Mouse (Mus musculus) embryonic facial prominence, embryonic 13.5 days (tissue): ENCODE data around the gene Dazap1. TPM values are rescaled to one million over a fixed set of nuclear protein-coding genes. Genes with fewer than 3 reads are reported as not detected.

Source experiments
- ATAC-seq: fragments of 200-750 bp; cut with Nextera tagmentation; 2 replicates; pipeline ENCODE4 v1.8.0; 2017; ENCODE audit warnings: low read depth; ENCODE audit not compliant: insufficient number of reproducible peaks, insufficient read depth, low FRiP score, low TSS enrichment
- H3K27ac ChIP-seq: fragments of 300-500 bp; sonication (generic); 2 replicates; pipeline ENCODE4 v1.5.1; 2015; ENCODE audit warnings: moderate library complexity, mild to moderate bottlenecking, inconsistent platforms
- H3K27me3 ChIP-seq: fragments of 300-500 bp; sonication (generic); 2 replicates; pipeline ENCODE4 v1.6.1; 2015; ENCODE audit warnings: mild to moderate bottlenecking, inconsistent platforms
- H3K36me3 ChIP-seq: fragments of 300-500 bp; sonication (generic); 2 replicates; pipeline ENCODE4 v1.6.1; 2015; ENCODE audit warnings: mild to moderate bottlenecking, inconsistent platforms
- H3K4me1 ChIP-seq: fragments of 300-500 bp; sonication (generic); 2 replicates; pipeline ENCODE4 v1.6.1; 2015; ENCODE audit warnings: inconsistent platforms
- H3K4me2 ChIP-seq: fragments of 300-500 bp; sonication (generic); 2 replicates; pipeline ENCODE4 v1.6.1; 2015; ENCODE audit warnings: moderate library complexity, mild to moderate bottlenecking, inconsistent platforms
- H3K4me3 ChIP-seq: fragments of 300-500 bp; sonication (generic); 2 replicates; pipeline ENCODE4 v1.5.1; 2015; ENCODE audit warnings: mild to moderate bottlenecking, inconsistent platforms
- H3K9ac ChIP-seq: fragments of 300-500 bp; sonication (generic); 2 replicates; pipeline ENCODE4 v1.6.1; 2015; ENCODE audit warnings: mild to moderate bottlenecking, inconsistent platforms
- H3K9me3 ChIP-seq: fragments of 300-500 bp; sonication (generic); 2 replicates; pipeline ENCODE4 v1.6.1; 2016; ENCODE audit warnings: inconsistent platforms
- WGBS: fragments of 180-500 bp; shearing (Covaris S2); methylation state at CpG from one replicate; pipeline ENCODE4 v1.1.7; 2015; ENCODE audit warnings: mixed read lengths; 5-methylcytosine and 5-hydroxymethylcytosine counted together
- polyA plus RNA-seq: library from polyadenylated mRNA; unstranded; fragments of >200 nt; fragmentation: Nextera tagmentation; extraction: Ambion mirVana; gene quantifications from 2 replicates; pipeline ENCODE4 v1.2.1, GENCODE M21; 2015

The Dazap1 gene
- polyA plus RNA-seq, 1 experiment from 2014 or later = 66.0 TPM

DNA sequence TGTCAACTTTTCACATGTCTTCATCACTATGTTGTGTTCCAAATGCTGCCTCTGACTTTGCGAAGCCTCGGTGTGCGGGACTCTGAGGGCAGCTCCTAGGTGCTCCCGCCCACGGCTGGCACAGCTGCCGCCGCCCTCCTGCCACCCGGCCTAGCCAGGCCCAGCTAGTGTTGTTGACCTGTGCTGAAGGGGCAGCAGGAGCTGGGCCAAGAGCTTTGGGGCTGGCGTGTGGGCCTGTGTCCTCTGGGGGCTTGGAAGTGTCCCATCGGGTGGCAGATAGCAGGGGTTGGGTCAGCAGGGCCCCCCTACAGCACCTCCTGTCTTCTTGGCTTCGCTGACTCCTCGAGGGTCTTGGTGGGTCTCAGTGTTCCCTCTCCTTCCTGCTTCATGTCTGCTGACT is 18.0 kb downstream of the Dazap1 start:
- Histone ChIP-seq H3K4me1 (peaks cover 5% of the 10 kb centered on the region; the same call in 1 of the 2 replicates), H3K9ac (no peak overlapping the region), H3K27me3 (no peaks in the 10 kb centered on the region), H3K4me3 (no peak overlapping the region), H3K4me2 (no peak overlapping the region), H3K27ac (no peak overlapping the region), H3K9me3 (no peaks in the 10 kb centered on the region), H3K36me3 (peaks cover 96% of the 10 kb centered on the region)
- WGBS = 95% methylated on average over 12 of the region's 12 CpGs
- ATAC-seq = no peak

DNA sequence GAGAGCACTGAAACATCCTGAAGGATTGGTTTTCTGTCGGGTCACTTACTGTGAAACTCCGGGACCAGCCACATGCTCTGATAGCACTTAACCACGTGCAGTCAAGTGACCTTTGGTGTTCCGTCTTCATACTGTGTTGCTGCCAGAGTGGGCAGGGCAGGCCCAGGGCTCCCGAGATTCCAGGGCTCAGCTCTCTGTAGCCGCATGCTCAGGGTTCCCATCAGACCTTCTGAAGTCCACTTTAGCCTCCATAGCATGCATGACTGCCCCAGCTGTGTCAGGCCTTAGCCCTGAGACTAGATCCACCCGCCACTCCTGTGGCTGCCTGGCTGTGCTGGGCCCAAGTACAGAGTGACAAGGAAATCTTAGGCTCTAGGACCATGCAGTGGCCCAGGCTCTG is 20.0 kb downstream of the Dazap1 start:
- H3K4me1 ChIP-seq = peaks cover 5% of the 10 kb centered on the region; the same call in 1 of the 2 replicates
- H3K4me2 ChIP-seq = no peak overlapping the region
- no peaks in the 10 kb centered on the region for H3K27me3 ChIP-seq
- peaks cover 96% of the 10 kb centered on the region for H3K36me3 ChIP-seq
- H3K4me3 ChIP-seq = no peak overlapping the region
- no peak overlapping the region for H3K27ac ChIP-seq
- 0 out of 2 replicates have a peak overlapping the region, but pooled peaks have one; percentile 33 for H3K9ac ChIP-seq
- no peaks in the 10 kb centered on the region for H3K9me3 ChIP-seq
- WGBS = 85% methylated on average over 7 of the region's 7 CpGs
- no peak for ATAC-seq

DNA sequence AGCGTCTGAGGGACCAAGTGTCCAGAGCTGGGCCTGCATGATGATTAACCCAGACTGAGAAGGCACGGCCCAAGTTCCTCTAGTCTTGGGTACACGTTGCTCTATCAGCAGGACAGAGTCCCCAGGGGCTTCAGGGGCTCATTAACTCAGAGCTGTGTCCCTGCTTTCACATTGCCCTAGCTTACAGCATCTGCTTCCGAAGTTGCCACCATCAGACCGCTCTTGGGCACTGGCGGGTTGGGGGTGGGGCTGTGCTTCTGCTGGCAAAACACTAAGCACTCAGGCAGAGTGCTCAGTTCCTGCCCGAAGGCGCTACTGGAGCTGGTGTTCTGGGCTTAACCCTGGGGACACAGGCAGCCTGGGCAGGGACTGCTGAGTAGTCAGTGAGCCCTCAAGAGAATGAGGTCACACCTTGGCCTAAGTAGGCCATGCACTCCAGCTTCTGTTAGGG is 20.7 kb downstream of the Dazap1 start:
- Histone ChIP-seq H3K9ac (0 out of 2 replicates have a peak overlapping the region, but pooled peaks have one; percentile 33), H3K4me2 (no peak overlapping the region), H3K36me3 (peaks cover 97% of the 10 kb centered on the region), H3K27ac (no peak overlapping the region), H3K4me3 (no peak overlapping the region), H3K9me3 (no peaks in the 10 kb centered on the region), H3K4me1 (peaks cover 5% of the 10 kb centered on the region; the same call in 1 of the 2 replicates), H3K27me3 (no peaks in the 10 kb centered on the region)
- ATAC-seq = no peak
- whole genome bisulfite sequencing = 74% methylated on average over 8 of the region's 8 CpGs

DNA sequence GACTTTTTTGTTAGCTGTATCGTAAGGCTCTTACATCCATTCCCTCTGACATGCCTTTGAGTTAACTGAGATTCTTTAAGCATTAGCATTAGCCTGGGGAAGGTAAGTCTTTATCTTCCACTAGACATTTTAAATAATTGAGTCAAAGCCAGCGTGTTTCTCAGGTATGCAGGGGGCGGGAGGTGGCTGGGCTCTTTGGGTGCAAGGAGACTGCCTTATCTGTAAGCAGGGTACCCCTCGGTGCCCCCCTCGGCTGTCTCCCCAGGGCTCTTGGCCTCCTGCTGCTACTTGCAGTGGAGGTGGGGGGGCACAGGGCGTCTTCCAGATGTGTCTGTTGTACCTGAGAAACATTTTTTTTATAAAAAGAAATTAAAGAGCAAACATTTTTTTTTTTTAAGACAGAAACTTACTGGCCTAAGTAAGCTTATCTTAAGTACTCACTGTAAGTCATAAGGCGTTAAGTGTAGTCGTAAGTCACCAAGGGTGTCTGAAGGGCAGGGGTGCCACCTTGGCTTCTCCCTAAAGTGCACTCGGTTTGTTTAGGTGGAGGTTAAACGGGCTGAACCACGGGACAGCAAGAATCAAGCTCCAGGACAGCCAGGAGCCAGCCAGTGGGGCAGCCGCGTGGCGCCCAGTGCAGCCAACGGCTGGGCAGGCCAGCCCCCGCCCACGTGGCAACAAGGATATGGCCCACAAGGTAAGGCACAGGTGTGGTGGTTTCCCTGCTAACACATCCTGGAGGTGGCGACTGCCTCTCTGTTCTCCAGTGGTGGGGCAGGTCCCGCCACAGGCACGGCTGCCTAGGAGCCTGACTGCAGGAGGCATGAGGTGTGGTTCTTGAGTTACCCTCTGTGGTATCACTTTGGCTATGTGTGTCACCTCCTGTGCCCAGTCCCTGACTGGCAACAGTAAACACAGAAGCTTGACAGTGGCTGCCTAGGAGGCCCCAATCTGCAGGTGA is 21.5 kb downstream of the Dazap1 start:
- peaks cover 97% of the 10 kb centered on the region for H3K36me3 ChIP-seq
- H3K4me1 ChIP-seq = peaks cover 5% of the 10 kb centered on the region; the same call in 1 of the 2 replicates
- H3K4me2 ChIP-seq = no peak overlapping the region
- no peaks in the 10 kb centered on the region for H3K9me3 ChIP-seq
- WGBS = 86% methylated on average over 20 of the region's 20 CpGs
- no peaks in the 10 kb centered on the region for H3K27me3 ChIP-seq
- H3K4me3 ChIP-seq = no peak overlapping the region
- no peak overlapping the region for H3K27ac ChIP-seq
- ATAC-seq = no peak
- H3K9ac ChIP-seq = no peak overlapping the region

DNA sequence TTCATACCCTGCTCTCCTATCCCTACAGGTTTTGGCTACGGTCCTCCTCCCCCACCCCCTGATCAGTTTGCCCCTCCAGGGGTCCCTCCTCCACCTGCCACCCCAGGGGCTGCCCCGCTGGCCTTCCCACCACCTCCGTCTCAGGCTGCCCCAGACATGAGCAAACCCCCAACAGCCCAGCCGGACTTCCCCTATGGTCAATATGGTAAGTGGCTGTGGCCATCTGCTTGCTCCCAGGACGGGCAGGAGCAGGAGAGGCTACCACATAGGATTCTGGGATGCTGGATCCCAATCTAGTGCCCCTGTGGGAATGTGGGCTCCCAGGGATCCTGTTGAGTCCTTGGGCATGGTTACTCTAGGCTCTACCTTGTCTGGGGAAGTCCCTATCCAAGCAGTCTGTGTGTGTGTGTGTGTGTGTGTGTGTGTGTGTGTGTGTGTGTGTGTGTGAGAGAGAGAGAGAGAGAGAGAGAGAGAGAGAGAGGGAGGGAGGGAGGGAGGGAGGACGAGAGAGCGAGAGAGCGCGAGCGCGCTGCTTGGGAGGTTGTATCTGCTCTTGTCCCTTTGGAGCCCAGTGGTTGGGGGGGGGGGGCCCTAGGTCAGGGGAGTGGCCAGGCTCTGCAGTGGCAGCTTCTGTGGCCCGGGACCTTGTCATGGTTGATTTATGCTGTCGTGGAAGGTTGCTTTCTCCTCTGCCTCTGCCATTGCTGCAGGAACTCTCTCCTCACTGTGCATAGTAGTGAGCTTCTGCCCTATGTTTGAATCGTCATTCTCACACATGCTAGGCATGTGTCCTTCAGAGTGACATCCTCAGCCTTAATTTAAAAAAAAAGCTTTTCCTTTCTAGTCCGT is 24.2 kb downstream of the Dazap1 start:
- Histone ChIP-seq H3K4me1 (peaks cover 5% of the 10 kb centered on the region; the same call in 1 of the 2 replicates), H3K36me3 (peaks cover 86% of the 10 kb centered on the region), H3K4me3 (no peak overlapping the region), H3K9ac (no peak overlapping the region), H3K9me3 (no peaks in the 10 kb centered on the region), H3K27ac (no peak overlapping the region), H3K4me2 (no peak overlapping the region), H3K27me3 (no peaks in the 10 kb centered on the region)
- no peak for ATAC-seq
- WGBS = 85% methylated on average over 15 of the region's 15 CpGs

DNA sequence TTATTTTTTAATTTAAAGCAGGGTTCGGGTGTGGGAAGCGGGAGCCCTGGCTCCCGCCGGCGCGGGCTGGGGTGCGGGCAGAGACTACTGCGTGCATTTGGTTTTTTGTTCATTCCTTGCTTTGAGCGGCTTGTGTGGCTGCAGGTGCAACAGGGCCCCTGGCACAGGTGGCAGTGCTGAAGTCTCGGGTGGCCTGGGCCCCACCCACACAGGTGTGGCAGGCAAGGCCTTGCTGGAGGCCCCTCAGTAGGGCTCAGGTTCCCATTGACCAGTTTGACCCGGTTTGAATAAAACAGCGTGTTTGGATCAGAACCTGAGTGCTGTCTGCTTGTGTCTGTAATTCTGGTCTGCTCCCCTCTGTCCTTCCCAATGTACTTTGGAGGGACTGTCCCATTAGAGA is 26.8 kb downstream of the Dazap1 start:
- H3K4me1 ChIP-seq = peaks cover 5% of the 10 kb centered on the region
- no peaks in the 10 kb centered on the region for H3K9me3 ChIP-seq
- H3K9ac ChIP-seq = no peak overlapping the region
- no peak overlapping the region for H3K4me3 ChIP-seq
- peaks cover 60% of the 10 kb centered on the region for H3K36me3 ChIP-seq
- no peak overlapping the region for H3K27ac ChIP-seq
- no peaks in the 10 kb centered on the region for H3K27me3 ChIP-seq
- ATAC-seq = no peak
- no peak overlapping the region for H3K4me2 ChIP-seq
- 89% methylated on average over 12 of the region's 12 CpGs for WGBS

DNA sequence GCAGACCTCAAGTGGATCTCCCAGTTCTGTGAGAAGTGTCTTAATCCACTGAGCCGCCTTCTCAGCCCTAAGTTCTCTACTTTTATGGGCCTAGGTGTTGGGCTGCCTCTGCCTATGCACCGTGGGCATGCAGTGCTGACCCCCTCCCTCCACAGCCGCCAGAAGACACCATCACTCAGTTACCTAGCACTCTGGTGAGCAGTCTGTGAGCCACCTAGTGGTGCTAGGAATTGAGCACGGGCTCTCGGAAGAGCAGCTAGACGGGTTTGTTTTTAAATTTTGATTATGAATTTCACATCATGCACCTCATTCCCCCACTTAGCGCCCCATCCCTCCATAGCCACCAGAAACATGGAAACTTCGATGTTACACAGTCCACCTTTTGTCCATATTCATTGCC is 27.4 kb downstream of the Dazap1 start:
- 71% methylated on average over 8 of the region's 8 CpGs for WGBS
- Histone ChIP-seq H3K4me2 (no peak overlapping the region), H3K27me3 (no peaks in the 10 kb centered on the region), H3K4me3 (no peak overlapping the region), H3K36me3 (peaks cover 59% of the 10 kb centered on the region), H3K27ac (no peak overlapping the region), H3K9ac (no peak overlapping the region), H3K4me1 (peaks cover 11% of the 10 kb centered on the region), H3K9me3 (no peaks in the 10 kb centered on the region)
- no peak for ATAC-seq

DNA sequence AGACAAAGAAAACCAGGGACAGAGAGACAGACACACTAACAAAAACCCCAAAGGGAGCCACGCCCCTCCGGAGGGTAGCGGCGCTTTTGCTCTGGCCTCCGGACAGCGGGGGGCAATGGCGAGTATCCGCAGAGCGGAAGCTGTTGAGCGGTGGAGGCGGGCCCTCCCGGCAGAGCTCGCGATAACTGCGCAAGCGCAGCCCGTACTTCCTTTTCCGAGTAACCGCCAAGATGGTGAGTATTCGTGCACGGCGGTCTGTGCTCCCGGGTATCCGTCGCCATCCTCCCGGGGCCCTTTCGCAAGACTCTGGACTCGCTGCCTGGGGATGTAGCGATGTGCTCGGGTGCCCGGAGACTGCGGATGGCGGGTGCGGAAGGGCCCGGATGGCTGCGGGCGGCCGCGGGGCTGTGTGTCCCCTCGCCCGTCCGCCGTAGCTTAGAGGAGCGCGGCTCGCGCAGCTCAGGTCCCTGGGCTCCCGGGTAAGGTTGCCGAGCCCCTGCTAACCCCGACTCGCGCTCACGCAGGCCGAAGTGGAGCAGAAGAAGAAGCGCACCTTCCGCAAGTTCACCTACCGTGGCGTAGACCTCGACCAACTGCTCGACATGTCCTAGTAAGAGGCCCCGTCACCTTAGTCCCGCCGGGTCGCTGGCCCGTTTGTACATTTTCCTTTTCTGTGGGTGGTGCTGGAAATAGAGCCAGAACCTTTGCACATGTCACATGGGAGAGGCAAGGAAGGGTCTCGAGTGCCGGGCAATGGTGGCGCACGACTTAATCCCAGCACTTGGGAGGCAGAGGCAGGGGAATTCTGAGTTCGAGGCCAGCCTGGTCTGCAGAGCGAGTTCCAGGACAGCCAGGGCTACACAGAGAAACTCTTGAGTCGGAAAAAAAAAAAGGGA is 31.2 kb downstream of the Dazap1 start, which contains the start of gene Rps15:
Rps15 (plus strand) TSS at position 203 of the 896 bp plus-strand sequence.
- under 1% methylated on average over 72 of the region's 72 CpGs for WGBS
- Histone ChIP-seq H3K27me3 (peaks cover 9% of the 10 kb centered on the region), H3K4me1 (peaks cover 38% of the 10 kb centered on the region), H3K27ac (peak within 1 kb of the TSS; percentile 95), H3K9ac (peak within 1 kb of the TSS; percentile 99), H3K36me3 (peaks cover 36% of the 10 kb centered on the region), H3K9me3 (no peaks in the 10 kb centered on the region), H3K4me3 (peak within 1 kb of the TSS; percentile 81), H3K4me2 (peak within 1 kb of the TSS; percentile 92)
- peak; percentile 81 for ATAC-seq

DNA sequence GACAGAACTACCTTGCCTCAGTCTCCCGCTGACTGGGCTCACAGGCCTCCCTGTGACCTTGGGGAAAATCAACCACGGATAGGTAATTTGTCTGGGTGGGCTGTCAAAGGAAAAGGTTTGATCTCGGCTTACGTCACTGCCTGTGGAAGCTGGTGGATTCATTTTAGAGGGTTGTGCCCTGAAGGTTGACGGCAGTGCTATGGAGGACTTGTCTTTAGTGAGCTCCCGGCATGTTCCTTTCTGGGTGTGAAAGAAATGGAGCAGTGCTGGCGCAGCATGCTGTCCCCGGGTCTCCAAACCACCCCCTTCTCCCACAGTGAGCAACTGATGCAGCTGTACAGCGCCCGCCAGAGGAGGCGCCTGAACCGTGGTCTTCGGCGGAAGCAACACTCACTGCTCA is 32.0 kb downstream of the Dazap1 start:
- no peak for ATAC-seq

DNA sequence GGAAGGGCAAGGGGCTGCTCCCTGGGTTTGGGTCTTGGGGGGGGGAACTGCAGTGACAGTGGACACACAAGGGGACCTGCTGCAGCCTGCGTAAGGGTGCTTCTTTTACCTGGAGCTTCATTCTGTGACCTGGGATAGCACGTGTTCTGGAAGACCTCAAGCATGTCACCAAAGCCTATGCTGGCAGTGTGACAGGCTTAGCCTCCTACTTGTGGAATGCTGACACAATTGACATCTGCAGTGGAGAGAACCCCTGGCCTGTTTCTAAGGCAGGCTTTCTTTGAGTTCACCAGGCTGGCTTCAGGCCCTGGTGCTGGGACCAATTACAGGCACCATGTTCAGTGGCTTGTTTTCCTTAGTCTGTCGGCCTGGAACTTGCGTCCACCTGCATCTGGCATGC is 33.0 kb downstream of the Dazap1 start:
- peaks cover 44% of the 10 kb centered on the region for H3K4me1 ChIP-seq
- peak overlapping the region; percentile 99; the same call in 1 of the 2 replicates for H3K9ac ChIP-seq

More for the DNA sequence above, 32.0 kb downstream of the Dazap1 start:
- peaks cover 29% of the 10 kb centered on the region for H3K36me3 ChIP-seq
- H3K4me3 ChIP-seq = peak overlapping the region; percentile 81
- H3K9me3 ChIP-seq = no peaks in the 10 kb centered on the region
- H3K27me3 ChIP-seq = peaks cover 17% of the 10 kb centered on the region
- H3K4me2 ChIP-seq = peak overlapping the region; percentile 92
- peak overlapping the region; percentile 99 for H3K9ac ChIP-seq
- H3K27ac ChIP-seq = peak overlapping the region; percentile 95; the same call in 1 of the 2 replicates
- H3K4me1 ChIP-seq = peaks cover 38% of the 10 kb centered on the region
- 25% methylated on average over 14 of the region's 14 CpGs for WGBS

More for the DNA sequence above, 33.0 kb downstream of the Dazap1 start:
- no peak for ATAC-seq
- Histone ChIP-seq H3K4me2 (peak overlapping the region; percentile 92), H3K27me3 (peaks cover 27% of the 10 kb centered on the region), H3K27ac (0 out of 2 replicates have a peak overlapping the region, but pooled peaks have one; percentile 5), H3K9me3 (no peaks in the 10 kb centered on the region), H3K36me3 (peaks cover 20% of the 10 kb centered on the region), H3K4me3 (peak overlapping the region; percentile 81; the same call in 1 of the 2 replicates)
- 60% methylated on average over 4 of the region's 4 CpGs for WGBS
